Mouse (Mus musculus) limb, embryonic 14.5 days (tissue): Measurements from ENCODE around the gene Zfp78. TPM values are rescaled to one million over a fixed set of nuclear protein-coding genes. Genes with fewer than 3 reads are reported as not detected.

Experiments
- ATAC-seq: fragments of 200-750 bp; cut with Nextera tagmentation; 2 replicates; pipeline ENCODE4 v1.8.0; 2017; ENCODE audit warnings: low read depth, moderate number of reproducible peaks, moderate TSS enrichment; ENCODE audit not compliant: low FRiP score
- DNase-seq: peaks from one replicate; pipeline ENCODE4 v3.0.0-alpha.2; 2015; ENCODE audit warnings: low spot score
- H3K27ac ChIP-seq: fragments of 300-500 bp; sonication (generic); replicated peaks from 2 replicates; pipeline ENCODE4 v1.5.1; 2014; ENCODE audit warnings: low read depth, mild to moderate bottlenecking, low read length, moderate library complexity, mixed read lengths
- H3K27me3 ChIP-seq: fragments of 300-500 bp; sonication (generic); 2 replicates; pipeline ENCODE4 v1.6.1; 2014; ENCODE audit warnings: low read length, mixed read lengths; ENCODE audit not compliant: control insufficient read depth, insufficient read depth
- H3K36me3 ChIP-seq: fragments of 300-500 bp; sonication (generic); 2 replicates; pipeline ENCODE4 v1.6.1; 2014; ENCODE audit warnings: mild to moderate bottlenecking, low read length, moderate library complexity, mixed read lengths; ENCODE audit not compliant: control insufficient read depth, insufficient read depth
- H3K4me1 ChIP-seq: fragments of 300-500 bp; sonication (generic); 2 replicates; pipeline ENCODE4 v1.6.1; 2014; ENCODE audit warnings: antibody characterized with exemption, low read length, mixed read lengths; ENCODE audit not compliant: control insufficient read depth, insufficient read depth
- H3K4me2 ChIP-seq: fragments of 300-500 bp; sonication (generic); replicated peaks from 2 replicates; pipeline ENCODE4 v1.6.1; 2014; ENCODE audit warnings: low read depth, mild to moderate bottlenecking, low read length, moderate library complexity; ENCODE audit not compliant: severe bottlenecking
- H3K4me3 ChIP-seq: fragments of 300-500 bp; sonication (generic); replicated peaks from 2 replicates; pipeline ENCODE4 v1.5.1; 2014; ENCODE audit warnings: low read length
- H3K9ac ChIP-seq: fragments of 300-500 bp; sonication (generic); 2 replicates; pipeline ENCODE4 v1.6.1; 2014; ENCODE audit warnings: mild to moderate bottlenecking, low read depth, low read length, moderate library complexity; ENCODE audit not compliant: severe bottlenecking
- H3K9me3 ChIP-seq: fragments of 300-500 bp; sonication (generic); 2 replicates; pipeline ENCODE4 v1.6.1; 2016; ENCODE audit warnings: low read length; ENCODE audit not compliant: control insufficient read depth
- POLR2A ChIP-seq: fragments of 200-500 bp; IDR thresholded peaks from 2 replicates; pipeline ENCODE4 v1.8.0; 2012; ENCODE audit warnings: inconsistent platforms, mild to moderate bottlenecking, moderate library complexity, borderline replicate concordance; ENCODE audit not compliant: insufficient read depth, insufficient read length; ENCODE audit errors: extremely low read depth
- WGBS: fragments of 180-500 bp; shearing (Covaris S2); extraction: QIAGEN DNeasy Blood & Tissue Kit; methylation state at CpG from one replicate; pipeline ENCODE4 v1.1.7; 2014; 5-methylcytosine and 5-hydroxymethylcytosine counted together
- polyA plus RNA-seq, 2 experiments: library from polyadenylated mRNA; depleted of rRNA in 1 of 2; stranded (reverse) in 1 of 2; unstranded in 1 of 2; fragments of >200 nt; fragmentation: Nextera tagmentation in 1 of 2; extraction: Ambion mirVana in 1 of 2; gene quantifications; 2 replicates each; pipeline versions ENCODE4 v1.2.1 to v1.2.3; 2012 to 2014

The Zfp78 gene
- polyA plus RNA-seq, 2 experiments, result 2.1 to 2.8 TPM

DNA sequence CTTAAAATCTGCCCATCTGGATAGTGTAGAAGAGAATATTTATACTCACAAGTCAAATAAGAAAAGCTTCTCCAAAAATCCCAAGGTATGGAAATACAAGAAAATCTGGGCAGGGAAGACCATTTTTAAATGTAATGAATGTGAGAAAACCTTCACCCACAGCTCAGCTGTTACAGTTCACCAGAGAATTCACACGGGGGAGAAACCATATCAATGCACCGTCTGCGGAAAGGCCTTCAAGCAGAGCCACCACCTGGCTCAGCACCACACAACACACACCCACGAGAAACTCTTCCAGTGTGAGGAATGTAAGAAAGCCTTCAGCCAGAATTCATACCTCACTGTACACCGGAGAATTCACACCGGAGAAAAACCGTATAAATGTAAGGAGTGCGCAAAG is 15.4 kb downstream of the Zfp78 start:
- no peaks in the 10 kb centered on the region for H3K9me3 ChIP-seq
- no peaks in the 10 kb centered on the region for H3K27me3 ChIP-seq
- no peak overlapping the region for H3K9ac ChIP-seq
- no peak overlapping the region for H3K27ac ChIP-seq
- no peak for TF ChIP-seq POLR2A
- 0 out of 2 replicates have a peak, but pooled peaks cover 2% of the 10 kb centered on the region for H3K36me3 ChIP-seq
- H3K4me1 ChIP-seq, result no peaks in the 10 kb centered on the region; the same call in 1 of the 2 replicates
- no peak for DNase-seq
- ATAC-seq, result no peak
- H3K4me2 ChIP-seq, result no peak overlapping the region
- WGBS, result 76% methylated on average over 8 of the region's 8 CpGs
- no peak overlapping the region for H3K4me3 ChIP-seq

DNA sequence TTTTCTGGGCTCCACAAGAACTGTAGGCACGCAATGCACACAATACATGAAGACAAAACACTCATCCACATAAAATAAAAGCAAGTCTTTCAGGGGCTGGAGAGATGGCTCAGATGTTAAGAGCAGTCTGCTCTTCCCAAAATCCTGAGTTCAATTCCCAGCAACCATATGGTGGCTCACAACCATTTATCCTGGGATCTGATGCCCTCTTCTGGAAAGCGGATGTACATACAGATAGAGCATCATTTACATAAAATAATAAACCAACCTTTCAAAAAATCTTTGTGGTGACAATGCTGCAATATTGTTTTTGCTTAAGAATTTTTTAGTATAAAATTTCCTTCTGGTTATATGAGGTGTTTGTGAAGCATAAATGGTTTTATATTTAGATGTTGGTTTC is 18.4 kb downstream of the Zfp78 start:
- H3K36me3 ChIP-seq, result 0 out of 2 replicates have a peak, but pooled peaks cover 2% of the 10 kb centered on the region
- ATAC-seq, result no peak
- WGBS, result 84% methylated on average over 2 of the region's 2 CpGs

DNA sequence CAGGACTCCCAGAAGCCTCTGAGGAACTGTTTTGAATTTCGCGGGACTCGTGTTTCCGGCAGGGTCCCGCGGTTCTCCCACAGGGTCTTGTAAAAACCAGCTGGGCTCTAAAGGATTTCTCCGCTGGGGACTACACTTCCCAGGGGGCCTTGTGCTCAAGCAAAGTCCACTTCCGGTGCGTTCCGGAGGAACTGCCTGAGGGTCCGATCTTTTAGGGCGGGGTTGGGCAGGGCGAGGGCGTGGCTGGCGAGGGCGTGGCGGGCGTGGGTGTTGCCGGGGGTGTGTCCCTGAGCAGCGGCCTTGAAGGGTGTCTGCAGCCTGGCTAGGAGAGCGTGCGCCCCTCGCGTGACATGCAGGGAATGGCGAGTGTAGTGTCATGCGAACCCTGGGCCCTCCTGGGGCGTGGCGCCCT is 20.0 kb downstream of the Zfp78 start, which contains the start of gene Zfp28:
Gene Zfp28 (plus strand): TSS at position 252 of the 412 bp plus-strand sequence.
- Histone ChIP-seq H3K9ac (peak within 1 kb of the TSS; percentile 62), H3K9me3 (no peaks in the 10 kb centered on the region), H3K27me3 (no peaks in the 10 kb centered on the region), H3K27ac (no peak within 1 kb of the TSS), H3K4me3 (peak within 1 kb of the TSS; percentile 57), H3K4me1 (peaks cover 5% of the 10 kb centered on the region), H3K4me2 (peak within 1 kb of the TSS; percentile 79), H3K36me3 (peaks cover 6% of the 10 kb centered on the region; the same call in 1 of the 2 replicates)
- ATAC-seq, result peak; percentile 97
- peak; percentile 98 for DNase-seq
- 0% methylated on average over 27 of the region's 28 CpGs for WGBS
- TF ChIP-seq POLR2A, result 0 out of 2 replicates have a peak, but pooled peaks have one; percentile 12

More for the DNA sequence above, 18.4 kb downstream of the Zfp78 start:
- no peaks in the 10 kb centered on the region for H3K27me3 ChIP-seq
- TF ChIP-seq POLR2A, result no peak
- H3K4me2 ChIP-seq, result no peak overlapping the region
- peaks cover 5% of the 10 kb centered on the region for H3K4me1 ChIP-seq
- no peaks in the 10 kb centered on the region for H3K9me3 ChIP-seq
- H3K27ac ChIP-seq, result no peak overlapping the region
- H3K4me3 ChIP-seq, result no peak overlapping the region
- no peak for DNase-seq
- no peak overlapping the region for H3K9ac ChIP-seq

DNA sequence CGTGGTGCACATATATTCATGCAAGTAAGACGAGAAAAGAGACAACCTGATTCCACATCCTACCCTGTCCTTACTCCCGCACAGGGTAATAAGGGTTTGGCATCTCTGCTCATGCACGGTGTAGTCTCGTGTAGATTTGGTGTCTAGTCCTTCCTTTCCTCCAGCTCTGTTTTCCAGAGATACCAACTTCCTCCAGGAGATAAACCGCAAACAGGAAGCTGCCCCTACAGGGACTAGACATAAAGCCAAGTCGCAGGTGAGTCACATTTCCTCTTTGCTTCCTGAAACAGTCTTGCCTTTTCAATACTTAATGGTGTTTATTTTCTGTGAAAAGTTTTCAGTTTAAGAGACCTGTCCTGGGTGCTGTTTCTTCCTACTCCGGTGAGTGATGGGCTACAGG is 20.9 kb downstream of the Zfp78 start:
- peaks cover 3% of the 10 kb centered on the region; the same call in 1 of the 2 replicates for H3K36me3 ChIP-seq
- H3K9me3 ChIP-seq, result no peaks in the 10 kb centered on the region
- H3K27me3 ChIP-seq, result no peaks in the 10 kb centered on the region
- peak overlapping the region; percentile 62; the same call in 1 of the 2 replicates for H3K9ac ChIP-seq
- H3K4me1 ChIP-seq, result peaks cover 5% of the 10 kb centered on the region
- H3K27ac ChIP-seq, result no peak overlapping the region
- H3K4me2 ChIP-seq, result peak overlapping the region; percentile 79
- peak overlapping the region; percentile 57 for H3K4me3 ChIP-seq
- ATAC-seq (no peak), DNase-seq (no peak)
- 72% methylated on average over 8 of the region's 8 CpGs for WGBS
- no peak for TF ChIP-seq POLR2A

DNA sequence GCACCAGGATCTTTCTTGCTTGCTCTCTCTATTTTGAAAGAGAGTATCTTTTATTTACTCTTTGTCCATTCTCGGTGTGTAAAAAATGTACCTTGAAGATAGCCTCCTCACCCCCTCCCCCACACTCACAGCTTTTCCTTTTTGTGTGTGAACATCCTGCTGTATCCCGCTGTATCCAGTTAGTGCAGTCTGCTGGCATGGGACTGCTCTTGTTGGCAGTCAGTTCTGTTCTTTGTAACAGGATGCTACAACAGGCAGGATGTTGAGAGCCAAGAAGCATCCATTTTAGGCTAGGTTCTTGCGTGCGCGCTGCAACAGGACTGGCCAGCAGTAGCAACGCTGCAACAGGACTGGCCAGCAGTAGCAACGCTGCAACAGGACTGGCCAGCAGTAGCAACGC is 23.9 kb downstream of the Zfp78 start:
- no peak for TF ChIP-seq POLR2A
- H3K4me3 ChIP-seq, result no peak overlapping the region
- ATAC-seq (no peak), DNase-seq (no peak)
- no peak overlapping the region for H3K9ac ChIP-seq
- no peak overlapping the region for H3K4me2 ChIP-seq
- no peak overlapping the region for H3K27ac ChIP-seq
- H3K27me3 ChIP-seq, result no peaks in the 10 kb centered on the region
- peaks cover 29% of the 10 kb centered on the region for H3K36me3 ChIP-seq
- H3K9me3 ChIP-seq, result no peaks in the 10 kb centered on the region
- H3K4me1 ChIP-seq, result peaks cover 5% of the 10 kb centered on the region
- 93% methylated on average over 8 of the region's 8 CpGs for WGBS
